Mouse (Mus musculus) kidney, embryonic 16.5 days (tissue): ENCODE measurements around the gene Ebf1. TPM values are rescaled to one million over a fixed set of nuclear protein-coding genes. Genes with fewer than 3 reads are reported as not detected.
"Not testable (repeated sequence)": the region's sequence is repeated elsewhere in the genome, so short reads cannot be mapped to it uniquely, and the experiment has no call there.

Experiments used
- ATAC-seq: fragments of 200-750 bp; cut with Nextera tagmentation; 2 replicates; pipeline ENCODE4 v1.8.0; 2017; ENCODE audit warnings: moderate TSS enrichment; ENCODE audit not compliant: low FRiP score, low TSS enrichment
- H3K27ac ChIP-seq: fragments of 300-500 bp; sonication (generic); 2 replicates; pipeline ENCODE4 v1.5.1; 2014; ENCODE audit warnings: low read length
- H3K27me3 ChIP-seq: fragments of 300-500 bp; sonication (generic); 2 replicates; pipeline ENCODE4 v1.6.1; 2014; ENCODE audit warnings: low read length, control low read depth, mixed read lengths; ENCODE audit not compliant: insufficient read depth
- H3K36me3 ChIP-seq: fragments of 300-500 bp; sonication (generic); 2 replicates; pipeline ENCODE4 v1.6.1; 2014; ENCODE audit warnings: low read length, control low read depth, mixed read lengths; ENCODE audit not compliant: insufficient read depth
- H3K4me1 ChIP-seq: fragments of 300-500 bp; sonication (generic); 2 replicates; pipeline ENCODE4 v1.6.1; 2014; ENCODE audit warnings: low read length, control low read depth, mixed read lengths; ENCODE audit not compliant: insufficient read depth
- H3K4me2 ChIP-seq: fragments of 300-500 bp; sonication (generic); replicated peaks from 2 replicates; pipeline ENCODE4 v1.6.1; 2014; ENCODE audit warnings: low read depth, low read length
- H3K4me3 ChIP-seq: fragments of 300-500 bp; sonication (generic); 2 replicates; pipeline ENCODE4 v1.5.1; 2014; ENCODE audit warnings: mild to moderate bottlenecking, low read length
- H3K9ac ChIP-seq: fragments of 300-500 bp; sonication (generic); replicated peaks from 2 replicates; pipeline ENCODE4 v1.6.1; 2014; ENCODE audit warnings: low read length
- H3K9me3 ChIP-seq: fragments of 300-500 bp; sonication (generic); 2 replicates; pipeline ENCODE4 v1.6.1; 2016; ENCODE audit warnings: low read length, control low read depth
- WGBS: fragments of 180-500 bp; shearing (Covaris S2); extraction: QIAGEN DNeasy Blood & Tissue Kit; methylation state at CpG from one replicate; pipeline ENCODE4 v1.1.7; 2014; 5-methylcytosine and 5-hydroxymethylcytosine counted together
- polyA plus RNA-seq: library from polyadenylated mRNA; unstranded; fragments of >200 nt; fragmentation: Nextera tagmentation; extraction: Ambion mirVana; gene quantifications from 2 replicates; pipeline ENCODE4 v1.2.1, GENCODE M21; 2015

Gene Ebf1
- polyA plus RNA-seq, result 24.1 and 26.2 TPM in 2 replicates

GRCm38 (mm10) chr11:44616788-44617712, at the start of gene Ebf1:
Gene Ebf1 (plus strand): TSS chr11:44617317.
- peak within 1 kb of the TSS; percentile 69 for H3K4me2 ChIP-seq
- no peaks in the 10 kb centered on the region for H3K9me3 ChIP-seq
- H3K4me3 ChIP-seq, result peak within 1 kb of the TSS; percentile 69
- no peaks in the 10 kb centered on the region for H3K36me3 ChIP-seq
- WGBS, result under 1% methylated on average over 31 of the region's 31 CpGs
- H3K27me3 ChIP-seq, result peaks cover 53% of the 10 kb centered on the region
- H3K9ac ChIP-seq, result peak within 1 kb of the TSS; percentile 82
- peaks cover 35% of the 10 kb centered on the region for H3K4me1 ChIP-seq
- peak; percentile 95 for ATAC-seq
- H3K27ac ChIP-seq, result peak within 1 kb of the TSS; percentile 90

- H3K27ac ChIP-seq, H3K4me3 ChIP-seq, H3K9me3 ChIP-seq, H3K27me3 ChIP-seq, H3K4me1 ChIP-seq, H3K9ac ChIP-seq, H3K4me2 ChIP-seq, ATAC-seq: not testable (repeated sequence)
- 81% methylated on average over 4 of the region's 4 CpGs for WGBS
- H3K36me3 ChIP-seq, result peaks cover 24% of the 10 kb centered on the region
These were observed 46.8 kb upstream of the Ebf1 start for GRCm38 (mm10) chr11:44570336-44570735.

- no peak for ATAC-seq
- H3K9ac ChIP-seq, result no peak overlapping the region
- H3K4me2 ChIP-seq, result no peak overlapping the region
- peaks cover 5% of the 10 kb centered on the region; the same call in 1 of the 2 replicates for H3K9me3 ChIP-seq
- H3K36me3 ChIP-seq, result peaks cover 5% of the 10 kb centered on the region
- no peaks in the 10 kb centered on the region for H3K4me1 ChIP-seq
- H3K27ac ChIP-seq, result no peak overlapping the region
- WGBS, result 93% methylated on average over 5 of the region's 5 CpGs
- H3K4me3 ChIP-seq, result no peak overlapping the region
- H3K27me3 ChIP-seq, result no peaks in the 10 kb centered on the region
These were observed 44.3 kb upstream of the Ebf1 start for GRCm38 (mm10) chr11:44572781-44573180.

GRCm38 (mm10) chr11:44573396-44573795, 43.7 kb upstream of the Ebf1 start:
- Histone ChIP-seq H3K4me1 (no peaks in the 10 kb centered on the region), H3K9ac (no peak overlapping the region), H3K36me3 (peaks cover 5% of the 10 kb centered on the region), H3K27ac (no peak overlapping the region), H3K4me3 (no peak overlapping the region), H3K27me3 (no peaks in the 10 kb centered on the region), H3K9me3 (peaks cover 5% of the 10 kb centered on the region; the same call in 1 of the 2 replicates), H3K4me2 (no peak overlapping the region)
- 72% methylated on average over 3 of the region's 3 CpGs for WGBS
- no peak for ATAC-seq

- Histone ChIP-seq H3K36me3 (peaks cover 3% of the 10 kb centered on the region), H3K9ac (no peak overlapping the region), H3K9me3 (peaks cover 2% of the 10 kb centered on the region), H3K4me3 (no peak overlapping the region), H3K27me3 (no peaks in the 10 kb centered on the region), H3K4me2 (no peak overlapping the region), H3K27ac (no peak overlapping the region), H3K4me1 (no peaks in the 10 kb centered on the region)
- 89% methylated on average over 8 of the region's 8 CpGs for WGBS
- no peak for ATAC-seq
These were observed 42.7 kb upstream of the Ebf1 start for GRCm38 (mm10) chr11:44574391-44574790.

- Histone ChIP-seq H3K4me1 (no peaks in the 10 kb centered on the region), H3K9me3 (no peaks in the 10 kb centered on the region; the same call in 1 of the 2 replicates), H3K36me3 (no peaks in the 10 kb centered on the region), H3K27me3 (no peaks in the 10 kb centered on the region), H3K27ac (no peak overlapping the region), H3K4me3 (no peak overlapping the region), H3K9ac (no peak overlapping the region), H3K4me2 (no peak overlapping the region)
- ATAC-seq, result no peak
- WGBS, result 78% methylated on average over 5 of the region's 5 CpGs
These were observed 42.3 kb upstream of the Ebf1 start for GRCm38 (mm10) chr11:44574820-44575219.

GRCm38 (mm10) chr11:44577911-44578310, 39.2 kb upstream of the Ebf1 start:
- WGBS, result 66% methylated on average over 9 of the region's 9 CpGs
- Histone ChIP-seq H3K9ac (no peak overlapping the region), H3K27me3 (no peaks in the 10 kb centered on the region), H3K36me3 (no peaks in the 10 kb centered on the region), H3K27ac (no peak overlapping the region), H3K4me3 (no peak overlapping the region), H3K9me3 (no peaks in the 10 kb centered on the region; the same call in 1 of the 2 replicates), H3K4me1 (no peaks in the 10 kb centered on the region), H3K4me2 (no peak overlapping the region)
- no peak for ATAC-seq

GRCm38 (mm10) chr11:44581277-44581683, 35.8 kb upstream of the Ebf1 start:
- H3K27ac ChIP-seq, result no peak overlapping the region
- WGBS, result 28% methylated on average over 11 of the region's 11 CpGs
- ATAC-seq, result no peak; the same call in 1 of the 2 replicates
- no peaks in the 10 kb centered on the region for H3K4me1 ChIP-seq
- H3K27me3 ChIP-seq, result no peaks in the 10 kb centered on the region
- no peaks in the 10 kb centered on the region for H3K36me3 ChIP-seq
- no peaks in the 10 kb centered on the region; the same call in 1 of the 2 replicates for H3K9me3 ChIP-seq
- H3K4me2 ChIP-seq, result peak overlapping the region; percentile 5; the same call in 1 of the 2 replicates
- no peak overlapping the region for H3K4me3 ChIP-seq
- no peak overlapping the region for H3K9ac ChIP-seq

- H3K36me3 ChIP-seq, result no peaks in the 10 kb centered on the region
- no peaks in the 10 kb centered on the region for H3K9me3 ChIP-seq
- no peaks in the 10 kb centered on the region for H3K27me3 ChIP-seq
- no peak overlapping the region for H3K9ac ChIP-seq
- H3K4me1 ChIP-seq, result no peaks in the 10 kb centered on the region
- no peak overlapping the region for H3K27ac ChIP-seq
- H3K4me2 ChIP-seq, result no peak overlapping the region
- ATAC-seq, result no peak
- H3K4me3 ChIP-seq, result no peak overlapping the region
- WGBS, result 17% methylated on average over 3 of the region's 3 CpGs
These were observed 30.9 kb upstream of the Ebf1 start for GRCm38 (mm10) chr11:44586047-44586696.
